Mouse (Mus musculus) R1 (cell line): ENCODE data around the gene Tbcb.
"Not testable (repeated sequence)": the region's sequence is repeated elsewhere in the genome, so short reads cannot be mapped to it uniquely, and the experiment has no call there.

Experiments used
- DNase-seq: peaks from one replicate; pipeline ENCODE4 v3.0.0-alpha.2; 2018; ENCODE audit warnings: low read depth, low spot score

The Tbcb gene

GRCm38 (mm10) chr7:30193581-30194100 lies 38.4 kb downstream of the Tbcb start:
- peak; percentile 93 for DNase-seq

GRCm38 (mm10) chr7:30193013-30193412 lies 39.1 kb downstream of the Tbcb start:
- peak; percentile 100 for DNase-seq

GRCm38 (mm10) chr7:30192088-30192487 lies 40.0 kb downstream of the Tbcb start:
- no peak for DNase-seq

DNA sequence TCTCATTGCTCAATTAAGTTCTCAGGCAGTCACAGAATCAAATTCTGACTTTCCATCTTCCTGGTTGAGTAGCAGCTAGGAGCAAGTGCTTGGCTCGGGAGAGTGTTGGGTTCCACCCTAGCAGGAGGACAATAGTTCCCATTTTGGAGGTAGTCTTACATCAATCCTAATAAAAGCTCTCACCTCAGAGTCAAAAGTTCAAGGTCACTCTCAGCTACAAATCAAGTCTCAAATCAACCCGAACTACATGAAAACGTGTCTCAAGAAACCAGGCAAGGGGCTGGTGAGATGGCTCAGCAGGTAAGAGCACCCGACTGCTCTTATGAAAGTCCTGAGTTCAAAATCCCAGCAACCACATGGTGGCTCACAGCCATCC lies 43.0 kb downstream of the Tbcb start:
- DNase-seq, result peak; percentile 88

DNA sequence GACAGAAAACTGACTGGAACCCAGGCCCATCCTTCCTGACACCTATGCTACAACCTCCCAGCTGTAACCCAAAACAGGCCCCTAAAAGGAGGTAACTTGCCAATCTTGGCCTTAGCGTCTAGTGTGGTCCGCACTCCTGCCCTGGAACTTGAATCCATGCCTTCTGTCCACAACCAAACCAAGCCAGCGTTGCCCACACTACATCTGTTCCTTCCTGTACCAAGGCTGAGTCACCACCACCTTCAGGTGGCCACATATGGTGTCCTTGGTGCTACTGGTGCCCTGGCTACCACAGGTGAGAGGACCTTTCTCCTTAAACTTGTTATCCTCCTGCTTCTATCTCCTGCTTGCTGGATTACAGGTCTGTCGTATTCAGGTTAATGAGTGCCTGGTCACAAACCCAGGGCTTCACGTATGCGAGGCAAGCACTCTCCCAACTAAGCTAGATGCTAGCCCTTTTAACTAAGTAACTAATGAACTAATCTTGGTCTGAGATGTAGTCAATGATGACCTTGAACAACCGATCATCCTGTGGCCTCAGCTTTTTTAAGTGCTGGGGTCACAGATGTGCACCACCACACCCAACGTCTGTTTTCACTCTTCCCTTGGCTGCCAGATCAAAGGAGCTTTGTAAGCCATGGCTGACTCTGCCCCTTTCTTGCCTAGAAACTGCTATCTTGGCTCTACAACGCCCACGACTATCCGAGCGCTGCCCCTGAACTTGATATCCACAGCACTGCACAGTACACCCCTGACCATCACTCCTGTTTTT lies 43.5 kb downstream of the Tbcb start:
- peak; percentile 63 for DNase-seq

DNA sequence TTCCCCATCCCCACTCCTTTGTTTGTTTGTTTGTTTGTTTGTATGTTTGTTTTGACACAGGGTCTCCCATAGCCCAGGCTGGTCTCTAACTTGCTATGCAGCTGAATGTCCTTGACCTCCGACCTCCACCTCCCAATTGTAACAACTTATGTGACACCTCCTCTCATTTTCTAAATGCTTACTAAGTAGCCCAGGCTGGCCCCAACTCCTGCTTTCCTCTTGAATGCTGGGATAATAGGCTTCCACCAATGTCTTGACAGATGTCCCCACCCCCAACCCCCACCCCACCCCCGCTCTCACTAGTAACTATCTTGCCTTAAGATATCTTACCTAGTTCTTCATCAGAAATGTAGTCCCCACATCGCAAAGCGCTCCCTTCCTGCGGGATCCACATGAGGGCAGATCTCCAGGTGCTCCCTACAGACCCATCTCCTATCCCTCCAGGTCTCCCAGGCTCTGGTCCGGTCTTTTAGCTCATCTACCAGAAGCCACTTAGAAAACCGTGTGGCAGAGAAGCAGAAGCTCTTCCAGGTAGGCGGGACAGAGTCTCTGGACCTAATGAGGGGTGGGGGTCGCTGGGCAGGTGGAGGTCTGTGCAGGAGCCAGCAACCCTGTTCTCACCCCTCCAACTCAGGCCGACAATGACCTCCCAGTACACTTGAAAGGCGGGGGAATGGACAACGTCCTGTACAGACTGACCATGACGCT lies 47.3 kb downstream of the Tbcb start:
- no peak for DNase-seq

DNA sequence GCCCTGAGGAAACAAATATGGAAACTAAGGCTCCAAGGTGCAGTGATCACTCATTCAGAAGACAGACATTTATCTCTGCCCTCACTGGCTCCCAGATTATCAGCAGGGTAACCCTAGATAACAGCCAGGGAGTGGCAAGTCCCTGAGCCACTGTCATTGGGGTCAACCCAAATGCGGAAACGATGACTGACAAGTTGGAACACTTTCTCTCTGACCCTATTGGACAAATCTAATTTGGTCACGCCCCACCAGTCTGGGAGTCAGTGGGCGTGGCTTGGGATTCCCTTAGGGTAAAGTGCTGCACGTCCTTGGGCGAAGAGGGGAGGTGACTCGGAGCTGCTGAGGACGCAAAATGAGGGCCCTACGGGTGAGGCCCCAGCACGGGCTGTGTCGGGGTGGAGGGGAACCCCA lies 48.2 kb downstream of the Tbcb start, which contains the start of gene Cox7a1:
TSS of gene Cox7a1 (plus strand) at position 266 of the 411 bp plus-strand sequence.
- DNase-seq, result peak; percentile 99

GRCm38 (mm10) chr7:30183189-30183588 lies 48.9 kb downstream of the Tbcb start:
- not testable (repeated sequence) for DNase-seq

GRCm38 (mm10) chr7:30181929-30182328 lies 50.1 kb downstream of the Tbcb start:
- peak; percentile 55 for DNase-seq

DNA sequence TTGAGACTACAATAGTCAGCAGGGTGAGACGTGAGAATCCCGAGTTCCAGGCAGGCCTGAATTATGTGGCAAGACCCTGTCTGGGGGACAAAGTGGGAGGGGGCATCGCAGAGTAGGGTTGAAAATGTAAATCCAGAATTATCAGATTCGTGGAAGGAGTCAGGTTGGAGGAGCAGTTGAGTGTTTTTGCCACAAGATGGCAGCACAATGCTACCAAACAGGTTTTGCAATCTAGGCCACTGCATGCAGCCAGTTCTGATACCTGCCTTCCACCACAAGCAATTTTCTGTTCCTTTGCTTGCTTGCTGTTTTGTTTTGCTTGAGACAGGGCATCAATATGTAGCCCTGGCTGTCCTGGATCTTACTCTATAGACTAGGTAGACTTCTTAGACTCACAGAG lies 50.8 kb downstream of the Tbcb start:
- DNase-seq, result peak; percentile 85

DNA sequence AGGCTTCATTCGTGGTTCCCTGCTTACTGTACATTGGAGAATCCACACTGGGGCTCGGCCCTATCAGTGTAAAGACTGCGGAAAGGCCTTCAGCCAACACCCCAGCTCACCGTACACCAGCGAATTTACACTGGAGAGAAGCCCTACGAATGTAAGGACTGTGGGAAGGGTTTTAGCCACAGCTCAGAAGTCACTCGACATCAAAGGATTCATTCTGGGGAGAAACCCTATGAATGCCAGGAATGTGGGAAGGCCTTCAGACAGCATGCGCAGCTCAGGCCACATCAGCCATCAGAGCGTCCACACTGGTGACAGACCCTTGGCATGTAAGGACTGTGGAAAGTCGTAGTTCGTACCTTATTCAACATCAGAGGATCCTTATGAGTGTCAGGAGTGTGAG lies 53.8 kb downstream of the Tbcb start:
- peak; percentile 76 for DNase-seq

- no peak for DNase-seq
Measured at GRCm38 (mm10) chr7:30176474-30176873, 55.6 kb downstream of the Tbcb start.
